Mouse (Mus musculus) adrenal gland, postnatal 36 days (tissue): ENCODE results near the gene Rpn2. TPM values are rescaled to one million over a fixed set of nuclear protein-coding genes. Genes with fewer than 3 reads are reported as not detected.
A peak's percentile ranks its signal among the peaks of the same experiment; 100 is the strongest.

Experiments
- DNase-seq, 2 experiments: peaks; one replicate each; pipeline ENCODE4 v3.0.0; 2021; ENCODE audit warnings: mixed read lengths in 1 of 2
- total RNA-seq, 2 experiments: library from RNA; stranded (reverse); gene quantifications; 2 replicates each; pipeline ENCODE4 v1.2.3; 2021

The Rpn2 gene
- total RNA-seq, 2 experiments from 2014 or later: 276 to 279 TPM

- DNase-seq: no peak
These were observed 30.8 kb downstream of the Rpn2 start for GRCm38 (mm10) chr2:157309611-157310010.

- no peak for DNase-seq
These were observed 32.3 kb downstream of the Rpn2 start for GRCm38 (mm10) chr2:157310963-157311637.

- DNase-seq: no peak
These were observed 34.9 kb downstream of the Rpn2 start for GRCm38 (mm10) chr2:157313718-157314117.

GRCm38 (mm10) chr2:157314310-157314709 is 35.5 kb downstream of the Rpn2 start:
- no peak for DNase-seq

- no peak for DNase-seq
These were observed 36.7 kb downstream of the Rpn2 start for GRCm38 (mm10) chr2:157315486-157315885.

- no peak for DNase-seq
These were observed 37.6 kb downstream of the Rpn2 start for GRCm38 (mm10) chr2:157316358-157316933.

- no peak for DNase-seq
These were observed 38.4 kb downstream of the Rpn2 start for GRCm38 (mm10) chr2:157317220-157317619.

GRCm38 (mm10) chr2:157320135-157320534 is 41.3 kb downstream of the Rpn2 start:
- no peak for DNase-seq

GRCm38 (mm10) chr2:157320886-157321285 is 42.1 kb downstream of the Rpn2 start:
- no peak for DNase-seq

GRCm38 (mm10) chr2:157322029-157322766 is 43.4 kb downstream of the Rpn2 start:
- peak in 1 of 2 experiments; percentile 13 for DNase-seq

GRCm38 (mm10) chr2:157325238-157325637 is 46.4 kb downstream of the Rpn2 start:
- no peak for DNase-seq

- DNase-seq: no peak
These were observed 49.3 kb downstream of the Rpn2 start for GRCm38 (mm10) chr2:157328106-157328505.

- no peak for DNase-seq
These were observed 49.8 kb downstream of the Rpn2 start for GRCm38 (mm10) chr2:157328570-157328969.

- no peak for DNase-seq
These were observed 53.2 kb downstream of the Rpn2 start for GRCm38 (mm10) chr2:157332059-157332458.

- DNase-seq: peak; percentile 77 to 78
These were observed 59.8 kb downstream of the Rpn2 start for GRCm38 (mm10) chr2:157338663-157339062.

GRCm38 (mm10) chr2:157339532-157339931 is 60.7 kb downstream of the Rpn2 start:
- no peak for DNase-seq

GRCm38 (mm10) chr2:157340221-157340741 is 61.5 kb downstream of the Rpn2 start:
- DNase-seq: no peak

GRCm38 (mm10) chr2:157341554-157342270 is 62.9 kb downstream of the Rpn2 start:
- DNase-seq: peak; percentile 63 to 81

GRCm38 (mm10) chr2:157342328-157342926 is 63.6 kb downstream of the Rpn2 start:
- DNase-seq: no peak

- no peak for DNase-seq
These were observed 64.5 kb downstream of the Rpn2 start for GRCm38 (mm10) chr2:157343337-157343736.

GRCm38 (mm10) chr2:157347361-157348159 is 68.7 kb downstream of the Rpn2 start, which contains the start of gene Ghrh:
Ghrh (minus strand) TSS chr2:157347506.
- DNase-seq: no peak
